Mouse (Mus musculus) retina, adult 2 months (tissue): ENCODE results near the gene Ugt8a.

Experiments used
- DNase-seq: peaks from one replicate; pipeline ENCODE4 v3.0.0-alpha.2; 2012; ENCODE audit warnings: low read depth, low spot score

Ugt8a gene

DNA sequence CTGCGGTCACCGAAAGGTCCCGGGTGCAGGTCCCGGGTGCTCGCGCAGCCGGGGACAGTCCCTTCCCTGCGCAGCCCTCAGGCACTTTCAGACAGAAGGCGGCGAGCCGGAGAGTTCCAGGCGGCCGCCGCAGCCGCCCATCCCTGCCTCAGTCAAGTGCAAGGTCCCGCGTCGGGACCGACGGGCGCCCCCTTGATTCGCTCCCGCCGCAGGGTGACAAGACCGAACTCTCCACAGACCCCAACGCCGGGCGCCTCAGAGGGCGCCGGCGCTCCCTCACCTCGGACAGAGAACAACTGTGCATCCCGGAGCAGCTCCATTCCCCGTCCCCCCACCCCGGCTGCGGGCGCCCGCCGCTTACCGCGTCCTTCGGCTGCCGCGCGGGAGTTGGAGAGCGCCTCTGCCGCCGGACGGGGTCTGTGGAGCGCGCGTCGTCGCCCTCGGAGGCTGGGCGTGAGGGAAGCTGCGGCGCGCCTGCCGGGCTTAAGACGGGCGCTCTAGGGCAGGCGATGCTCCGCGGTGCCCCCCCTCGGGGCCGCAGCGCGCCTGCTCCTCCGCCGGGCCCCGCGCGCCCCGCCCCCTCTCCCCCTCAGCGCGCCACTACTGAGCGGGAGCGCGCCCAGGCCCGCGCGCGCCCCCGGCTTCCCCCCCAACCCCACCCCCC, at the start of gene Ugt8a:
TSS of gene Ugt8a (minus strand) at position 528 of the 664 bp plus-strand sequence.
- no peak for DNase-seq

DNA sequence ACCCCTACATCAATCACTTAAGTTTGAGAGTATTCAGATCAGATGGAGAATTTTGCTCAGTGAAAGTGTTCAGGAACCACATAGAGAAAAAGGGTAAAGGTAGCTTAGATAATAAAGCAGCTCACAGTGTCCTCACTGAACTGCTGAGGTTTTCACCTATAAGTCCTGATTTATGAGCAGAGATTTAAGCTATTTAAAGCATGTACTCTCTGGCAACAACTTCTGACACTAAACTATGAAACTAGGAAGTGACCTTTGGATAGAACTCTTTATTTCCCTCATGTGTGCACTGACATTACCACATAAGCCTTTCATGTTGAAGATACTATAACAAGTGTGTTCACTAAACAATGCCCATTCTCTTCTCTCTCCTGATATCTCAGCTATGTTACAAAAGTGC, 48.2 kb upstream of the Ugt8a start:
- DNase-seq: no peak

DNA sequence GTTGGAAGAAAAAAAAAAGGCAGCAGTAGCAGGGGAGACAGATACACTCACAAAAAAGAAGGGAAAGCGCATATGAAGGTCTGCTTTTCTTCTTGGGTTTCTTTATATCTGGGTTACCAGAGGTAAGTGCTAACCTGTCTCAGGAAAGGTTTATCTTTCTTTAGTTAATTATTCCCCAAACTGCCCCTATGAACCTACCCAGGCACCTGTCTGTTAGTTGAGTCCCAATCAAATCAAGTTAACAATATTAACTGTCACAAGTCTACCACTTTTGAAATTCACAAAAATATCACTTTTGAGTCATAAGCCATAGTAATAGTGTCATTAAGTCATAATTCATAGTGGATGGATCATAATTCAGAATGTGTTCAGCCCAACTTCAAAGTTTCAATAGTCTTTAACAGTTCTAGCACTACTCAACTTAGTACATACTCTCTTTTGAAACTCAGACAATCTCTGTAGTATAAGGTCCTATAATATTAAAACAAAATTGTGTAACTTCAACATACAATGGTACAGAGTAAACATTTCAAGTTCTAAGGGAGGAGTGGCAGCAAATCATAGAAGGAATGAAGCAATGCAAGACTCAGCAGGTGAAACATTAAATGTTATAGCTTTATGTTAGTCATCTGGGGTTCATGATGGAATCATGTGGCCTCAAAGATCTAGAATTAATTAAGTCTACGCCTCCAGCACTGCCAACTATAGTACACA, 45.4 kb upstream of the Ugt8a start:
- DNase-seq: no peak

DNA sequence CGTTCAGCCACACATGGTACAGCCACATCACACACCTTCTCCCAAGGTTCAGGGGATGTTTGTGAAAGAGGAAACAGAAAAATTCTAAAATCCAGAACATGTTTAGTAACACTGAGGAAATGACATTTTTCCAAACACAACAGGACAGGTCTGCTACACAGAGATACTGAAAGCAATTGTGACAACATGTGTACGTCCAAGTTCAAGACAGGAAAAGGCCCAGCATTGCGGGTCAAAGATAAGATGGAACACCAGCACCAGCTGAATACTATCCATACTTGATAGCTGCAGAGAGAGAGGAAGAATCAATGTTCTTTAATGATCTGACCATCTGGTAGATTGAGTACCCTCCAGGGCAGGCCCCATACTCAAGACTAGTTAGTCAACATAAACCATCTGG, 41.1 kb upstream of the Ugt8a start:
- DNase-seq: no peak

- DNase-seq: no peak
Measured at GRCm38 (mm10) chr3:125975899-125976298, 37.5 kb upstream of the Ugt8a start.

DNA sequence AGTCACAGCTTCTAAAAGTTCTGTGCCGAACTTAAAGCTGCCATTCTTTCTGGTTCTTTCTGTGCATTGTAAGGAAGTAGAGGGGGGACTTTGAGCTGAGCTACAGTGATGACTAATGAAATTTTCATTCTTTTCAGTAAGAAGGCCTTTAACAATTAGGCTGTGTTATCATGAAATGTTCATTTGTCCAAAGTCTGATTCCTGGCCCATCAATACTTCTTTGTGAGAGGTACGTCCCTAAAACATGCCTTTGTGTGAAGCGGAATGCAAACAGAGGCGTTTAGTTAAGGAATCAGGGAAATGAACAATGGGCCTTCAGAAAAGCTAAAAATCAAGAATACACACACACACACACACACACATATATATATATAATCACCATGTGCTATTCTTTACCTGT, 31.0 kb upstream of the Ugt8a start:
- DNase-seq: no peak

DNA sequence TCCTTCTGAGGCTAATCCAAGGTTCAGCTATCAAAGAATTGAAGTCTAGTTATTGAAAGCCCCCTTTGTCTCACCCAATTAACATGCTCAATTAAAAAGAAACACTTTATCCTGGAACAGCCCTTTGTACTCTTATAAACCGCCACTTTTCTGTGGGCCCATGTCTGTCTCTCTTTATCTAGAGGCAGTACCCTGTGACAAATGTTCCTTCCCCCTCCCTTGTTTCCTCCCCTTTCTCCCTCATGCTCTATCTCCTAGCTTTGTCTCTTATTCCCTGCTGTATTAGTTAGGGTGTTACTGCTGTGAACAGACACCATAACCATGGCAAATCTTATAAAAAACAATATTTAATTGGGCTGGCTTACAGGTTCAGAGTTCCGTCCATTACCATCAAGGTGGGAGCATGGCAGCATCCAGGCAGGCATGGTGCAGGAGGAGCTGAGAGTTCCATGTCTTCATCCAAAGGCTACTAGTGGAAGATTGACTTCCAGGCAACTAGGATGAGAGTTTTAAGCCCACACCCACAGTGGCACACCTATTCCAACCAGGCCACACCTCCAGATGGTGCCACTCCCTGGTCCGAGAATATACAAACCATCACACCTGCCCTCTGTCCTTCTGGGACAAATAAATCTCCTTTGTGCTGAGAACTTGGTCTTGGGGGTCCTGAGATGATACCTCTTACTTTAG, 17.9 kb upstream of the Ugt8a start:
- DNase-seq: no peak

- no peak for DNase-seq
Measured at GRCm38 (mm10) chr3:125954881-125955280, 16.5 kb upstream of the Ugt8a start.

- no peak for DNase-seq
Measured at GRCm38 (mm10) chr3:125940811-125941210, 2.4 kb upstream of the Ugt8a start.

- no peak for DNase-seq
Measured at GRCm38 (mm10) chr3:125938756-125939109, 314 bp upstream of the Ugt8a start.

- DNase-seq: no peak
Measured at GRCm38 (mm10) chr3:125937536-125938091, 805 bp downstream of the Ugt8a start.

DNA sequence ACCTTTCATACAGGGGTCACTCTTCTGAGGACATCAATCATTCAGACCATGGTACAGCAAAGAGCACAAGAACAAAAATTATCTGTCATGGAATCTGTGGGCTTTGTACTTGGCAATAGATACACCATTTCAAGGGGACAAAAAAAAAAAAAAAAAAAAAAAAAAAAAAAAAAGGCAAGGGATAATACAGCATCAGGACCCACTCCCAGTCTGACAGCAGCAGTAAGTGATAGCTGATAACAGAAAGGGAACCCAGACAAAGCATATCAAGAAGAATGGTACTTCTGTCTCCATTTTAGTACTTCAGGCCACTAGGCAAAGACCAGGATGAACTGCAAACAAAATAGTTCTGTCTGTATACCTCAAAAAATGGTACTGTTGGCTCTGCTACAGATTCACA, 2.6 kb downstream of the Ugt8a start:
- no peak for DNase-seq

- no peak for DNase-seq
Measured at GRCm38 (mm10) chr3:125932594-125933237, 5.7 kb downstream of the Ugt8a start.

GRCm38 (mm10) chr3:125931059-125931458, 7.4 kb downstream of the Ugt8a start:
- DNase-seq: no peak

DNA sequence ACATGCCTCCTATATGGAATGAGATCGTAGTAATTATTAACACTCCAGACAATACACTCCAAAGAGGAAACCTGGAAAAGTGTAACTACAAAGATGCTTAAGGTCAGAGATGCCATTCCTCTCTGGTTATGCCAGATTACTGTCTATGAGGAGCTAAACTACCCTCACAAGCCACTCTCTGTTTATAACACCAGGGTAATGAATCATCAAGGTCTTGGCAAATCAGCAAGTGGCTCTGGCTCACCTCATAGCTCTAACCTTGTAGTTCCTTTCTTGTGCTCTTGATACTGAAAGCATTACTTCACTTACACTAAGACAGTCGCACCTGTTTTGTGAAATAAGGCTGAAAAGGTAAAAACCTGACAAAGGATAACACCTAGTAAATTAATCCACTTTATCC, 17.5 kb downstream of the Ugt8a start:
- DNase-seq: no peak

DNA sequence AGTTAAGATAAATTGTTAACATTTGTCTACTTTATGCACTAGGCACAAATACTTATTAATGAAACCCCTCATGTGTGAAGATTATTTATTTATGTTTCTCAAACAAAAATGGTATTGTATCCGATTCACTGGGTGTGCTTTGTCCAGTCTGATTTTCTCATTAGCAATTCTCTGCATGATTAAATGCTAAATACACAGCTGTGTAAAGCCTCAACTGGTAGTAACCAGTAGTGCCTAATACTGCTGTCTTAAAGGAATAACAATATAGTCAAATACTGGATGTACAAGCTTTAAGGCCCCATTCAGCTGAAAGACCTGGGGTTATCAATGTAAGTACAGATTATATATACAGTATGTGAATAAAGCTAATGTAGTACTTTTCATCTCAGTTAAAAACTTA, 39.4 kb downstream of the Ugt8a start:
- no peak for DNase-seq

GRCm38 (mm10) chr3:125887109-125887508, 51.3 kb downstream of the Ugt8a start:
- DNase-seq: no peak

DNA sequence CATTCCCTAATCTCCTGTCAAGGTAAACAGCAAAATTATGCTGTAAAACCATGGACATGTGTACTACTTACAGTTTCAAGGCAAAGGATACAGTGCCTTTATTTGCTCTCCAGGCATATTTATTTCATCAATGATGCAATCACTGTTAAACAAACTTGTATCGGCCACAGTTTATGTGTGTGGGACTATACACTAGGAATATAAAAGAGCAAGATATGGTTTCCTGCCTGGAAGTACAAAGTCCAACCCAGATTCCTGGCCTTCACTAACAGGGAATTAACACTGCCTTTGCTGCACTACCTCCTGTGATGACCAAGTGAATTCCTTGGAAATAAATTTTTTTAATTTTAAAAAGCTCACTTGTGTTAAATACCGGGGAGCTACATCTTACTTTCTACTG, 53.5 kb downstream of the Ugt8a start:
- no peak for DNase-seq

DNA sequence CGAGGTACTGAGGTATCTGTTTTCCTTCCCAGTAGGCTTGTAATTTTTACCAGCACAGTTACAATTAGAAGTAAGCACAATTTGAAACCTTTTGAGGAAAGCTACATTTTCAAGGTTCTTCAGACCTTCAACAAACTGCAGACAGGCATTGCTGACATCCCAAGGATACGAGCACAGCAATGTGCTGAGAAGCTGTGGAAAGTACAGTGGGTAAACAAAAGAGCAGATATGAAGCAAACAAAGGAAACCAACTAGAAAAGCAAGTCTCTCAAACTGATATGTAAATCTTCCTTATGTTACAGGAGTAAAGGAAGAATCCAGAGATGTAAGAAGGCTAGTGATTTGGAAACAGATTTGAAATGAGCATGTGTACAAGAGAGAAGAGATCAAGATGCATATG, 54.0 kb downstream of the Ugt8a start:
- no peak for DNase-seq

GRCm38 (mm10) chr3:125883009-125883408, 55.4 kb downstream of the Ugt8a start:
- no peak for DNase-seq

DNA sequence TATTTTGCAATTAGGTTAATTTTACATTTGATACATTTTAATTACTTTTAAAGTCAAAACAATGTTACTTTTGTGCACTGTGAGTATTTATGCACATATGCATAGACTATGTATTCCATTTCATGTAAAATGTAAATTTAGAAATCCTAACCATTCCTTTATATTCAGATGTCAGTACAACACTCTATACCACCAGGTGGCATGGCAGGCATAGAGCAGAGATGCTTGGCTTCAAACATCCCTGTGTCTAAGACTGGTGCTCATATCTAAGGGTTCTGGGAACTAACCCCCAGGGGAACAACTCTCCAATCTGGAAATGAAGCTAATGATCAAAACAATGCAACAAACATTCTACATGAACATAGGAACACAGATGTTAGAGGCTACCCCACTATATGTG, 56.6 kb downstream of the Ugt8a start:
- no peak for DNase-seq

DNA sequence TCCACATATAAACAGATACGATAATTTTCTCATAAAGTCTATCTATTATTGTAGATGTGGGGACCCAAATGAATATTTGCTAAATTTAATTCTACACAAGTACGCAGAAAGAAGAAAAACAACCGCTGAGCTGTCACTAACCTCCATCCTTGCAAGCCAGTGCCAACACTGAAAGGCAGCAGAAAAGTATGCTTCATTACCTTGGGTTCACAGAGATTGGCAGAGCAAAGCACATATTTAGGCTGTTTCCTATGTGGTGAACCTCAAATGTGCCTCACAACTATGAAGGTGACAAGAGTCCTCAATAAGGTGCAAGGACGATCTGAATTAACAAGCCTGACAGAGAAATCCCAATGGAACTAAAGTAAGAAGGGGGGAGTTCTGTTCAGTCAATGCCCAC, 64.0 kb downstream of the Ugt8a start:
- DNase-seq: no peak
